Mouse (Mus musculus) liver, embryonic 14 days (tissue): ENCODE results near the gene Ankrd50. TPM values are rescaled to one million over a fixed set of nuclear protein-coding genes. Genes with fewer than 3 reads are reported as not detected.

Experiments
- polyA plus RNA-seq: library from polyadenylated mRNA; depleted of rRNA; stranded (reverse); fragments of >200 nt; gene quantifications from 2 replicates; pipeline ENCODE4 v1.2.3, GENCODE M21; 2012; rRNA removed

Gene Ankrd50
- 2.9 TPM in 2 replicates for polyA plus RNA-seq

GRCm38 (mm10) chr3:38484191-38485106 is at the start of gene Ankrd50:
Gene Ankrd50, minus strand, starts transcription at chr3:38484844.

